Mouse (Mus musculus) CH12.LX (cell line): ENCODE measurements at regions not wholly inside any gene's neighbourhood (a gene's known extent, or its start where the extent isn't known, plus 50 kb on each side); places are given as distances from the start of the nearest gene placed in this dataset.

Source experiments
- DNase-seq: peaks from one replicate; pipeline ENCODE4 v3.0.0-alpha.2; 2013; ENCODE audit errors: extremely low read depth
- H3K27ac ChIP-seq: 2 replicates; pipeline ENCODE4 v1.5.1; 2012; ENCODE audit warnings: low read depth, mild to moderate bottlenecking, control low read depth, moderate library complexity; ENCODE audit not compliant: insufficient read depth
- H3K27me3 ChIP-seq: replicated peaks from 2 replicates; pipeline ENCODE3; 2012; ENCODE audit warnings: inconsistent platforms
- H3K36me3 ChIP-seq, 2 experiments: replicated peaks in 1 of 2; 2 replicates each; pipeline versions ENCODE3 to v1.6.1; 2012; ENCODE audit warnings: inconsistent platforms in 1 of 2, low read length in 1 of 2, mild to moderate bottlenecking in 1 of 2, mixed read lengths in 1 of 2, moderate library complexity in 1 of 2; ENCODE audit not compliant: control insufficient read depth in 1 of 2, insufficient read depth in 1 of 2
- H3K4me1 ChIP-seq, 2 experiments: 2 replicates each; pipeline ENCODE4 v1.6.1; 2012; ENCODE audit warnings: inconsistent platforms in 1 of 2, moderate library complexity in 1 of 2; ENCODE audit not compliant: insufficient read depth in 2 of 2, control insufficient read depth in 1 of 2
- H3K4me2 ChIP-seq: 2 replicates; pipeline ENCODE4 v1.6.1; 2012; ENCODE audit warnings: low read depth, mild to moderate bottlenecking, control low read depth; ENCODE audit not compliant: poor library complexity, insufficient read depth, severe bottlenecking
- H3K4me3 ChIP-seq, 3 experiments: fragments of 150-350 bp in 1 of 3; sonication (generic) in 1 of 3; replicated peaks in 1 of 3; 2 replicates each; pipeline versions ENCODE3 to v1.5.1; 2011 to 2012; ENCODE audit warnings: low read depth in 2 of 3, low read length in 2 of 3, mild to moderate bottlenecking in 2 of 3, moderate library complexity in 2 of 3, control low read depth in 1 of 3, improper control_type of control experiment in 1 of 3, inconsistent platforms in 1 of 3, mixed read lengths in 1 of 3; ENCODE audit not compliant: poor library complexity in 1 of 3
- H3K79me2 ChIP-seq: replicated peaks from 2 replicates; pipeline ENCODE4 v1.6.1; 2012; ENCODE audit warnings: mild to moderate bottlenecking, moderate library complexity; ENCODE audit not compliant: control insufficient read depth, poor library complexity, insufficient read depth, severe bottlenecking; ENCODE audit errors: extremely low read depth
- H3K9ac ChIP-seq: 2 replicates; pipeline ENCODE4 v1.6.1; 2012; ENCODE audit warnings: low read depth, mild to moderate bottlenecking, control low read depth, moderate library complexity; ENCODE audit not compliant: insufficient read depth
- H3K9me3 ChIP-seq: replicated peaks from 2 replicates; pipeline ENCODE3; 2012; ENCODE audit warnings: low read length, inconsistent platforms, mixed read lengths
- BHLHE40 ChIP-seq: IDR thresholded peaks from 2 replicates; pipeline ENCODE4 v1.6.1; 2011; ENCODE audit warnings: mild to moderate bottlenecking, low read depth, low read length, improper control_type of control experiment
- CHD2 ChIP-seq: IDR thresholded peaks from 2 replicates; pipeline ENCODE4 v1.6.1; 2011; ENCODE audit warnings: low read length, improper control_type of control experiment
- CTCF ChIP-seq, 2 experiments: IDR thresholded peaks in 1 of 2; conservative IDR thresholded peaks in 1 of 2; 2 replicates each; pipeline ENCODE4 v1.5.1; 2011 to 2012; ENCODE audit warnings: low read depth in 2 of 2, low read length in 2 of 2, improper control_type of control experiment in 1 of 2, inconsistent platforms in 1 of 2, mild to moderate bottlenecking in 1 of 2, moderate library complexity in 1 of 2
- E2F4 ChIP-seq: IDR thresholded peaks from 2 replicates; pipeline ENCODE4 v1.6.1; 2011; ENCODE audit warnings: low read depth, low read length, improper control_type of control experiment; ENCODE audit not compliant: insufficient replicate concordance
- ETS1 ChIP-seq: conservative IDR thresholded peaks from 2 replicates; pipeline ENCODE4 v1.6.1; 2012; ENCODE audit warnings: low read depth, mild to moderate bottlenecking, inconsistent platforms, low read length, improper control_type of control experiment, moderate library complexity
- GABPA ChIP-seq: IDR thresholded peaks from 2 replicates; pipeline ENCODE4 v1.6.1; 2012; ENCODE audit warnings: low read depth, low read length, improper control_type of control experiment, inconsistent platforms; ENCODE audit not compliant: insufficient replicate concordance
- HCFC1 ChIP-seq: IDR thresholded peaks from 2 replicates; pipeline ENCODE4 v1.6.1; 2012; ENCODE audit warnings: low read depth, mild to moderate bottlenecking, inconsistent platforms, low read length, improper control_type of control experiment
- IRF4 ChIP-seq: IDR thresholded peaks from 2 replicates; pipeline ENCODE4 v1.6.1; 2014; ENCODE audit warnings: low read depth, mild to moderate bottlenecking, inconsistent platforms, low read length, improper control_type of control experiment
- MAFK ChIP-seq: IDR thresholded peaks from 2 replicates; pipeline ENCODE4 v1.6.1; 2011; ENCODE audit warnings: low read length, improper control_type of control experiment; ENCODE audit not compliant: insufficient replicate concordance
- MAZ ChIP-seq: IDR thresholded peaks from 2 replicates; pipeline ENCODE4 v1.6.1; 2012; ENCODE audit warnings: low read depth, mild to moderate bottlenecking, inconsistent platforms, low read length, improper control_type of control experiment, moderate library complexity
- MEF2A ChIP-seq: IDR thresholded peaks from 2 replicates; pipeline ENCODE4 v1.6.1; 2014; ENCODE audit warnings: low read depth, mild to moderate bottlenecking, inconsistent platforms, low read length, improper control_type of control experiment, borderline replicate concordance
- MXI1 ChIP-seq: IDR thresholded peaks from 2 replicates; pipeline ENCODE4 v1.6.1; 2011; ENCODE audit warnings: mild to moderate bottlenecking, low read depth, low read length, improper control_type of control experiment
- MYC ChIP-seq: IDR thresholded peaks from 2 replicates; pipeline ENCODE4 v1.6.1; 2011; ENCODE audit warnings: low read depth, mild to moderate bottlenecking, improper control_type of control experiment, low read length
- NRF1 ChIP-seq: IDR thresholded peaks from 2 replicates; pipeline ENCODE4 v1.6.1; 2014; ENCODE audit warnings: low read depth, mild to moderate bottlenecking, inconsistent platforms, low read length, improper control_type of control experiment, moderate library complexity
- RCOR1 ChIP-seq: conservative IDR thresholded peaks from 2 replicates; pipeline ENCODE4 v1.6.1; 2012; ENCODE audit warnings: low read depth, mild to moderate bottlenecking, inconsistent platforms, low read length, improper control_type of control experiment
- SIN3A ChIP-seq: IDR thresholded peaks from 2 replicates; pipeline ENCODE4 v1.6.1; 2012; ENCODE audit warnings: low read length, improper control_type of control experiment, inconsistent platforms
- SMC3 ChIP-seq: IDR thresholded peaks from 2 replicates; pipeline ENCODE4 v1.6.1; 2011; ENCODE audit warnings: low read depth, low read length, improper control_type of control experiment
- TCF12 ChIP-seq: IDR thresholded peaks from 2 replicates; pipeline ENCODE4 v1.6.1; 2014; ENCODE audit warnings: low read depth, mild to moderate bottlenecking, inconsistent platforms, low read length, improper control_type of control experiment
- USF1 ChIP-seq: IDR thresholded peaks from 2 replicates; pipeline ENCODE4 v1.6.1; 2014; ENCODE audit warnings: low read depth, mild to moderate bottlenecking, inconsistent platforms, low read length, improper control_type of control experiment
- USF2 ChIP-seq: conservative IDR thresholded peaks from 2 replicates; pipeline ENCODE4 v1.6.1; 2011; ENCODE audit warnings: low read depth, low read length, improper control_type of control experiment
- ZKSCAN1 ChIP-seq: IDR thresholded peaks from 2 replicates; pipeline ENCODE4 v1.6.1; 2012; ENCODE audit warnings: low read depth, inconsistent platforms, low read length, improper control_type of control experiment, borderline replicate concordance
- ZMIZ1 ChIP-seq: IDR thresholded peaks from 2 replicates; pipeline ENCODE4 v1.6.1; 2012; ENCODE audit warnings: low read depth, mild to moderate bottlenecking, inconsistent platforms, low read length, improper control_type of control experiment
- ZNF384 ChIP-seq: IDR thresholded peaks from 2 replicates; pipeline ENCODE4 v1.6.1; 2012; ENCODE audit warnings: low read depth, low read length, improper control_type of control experiment, inconsistent platforms
- dilution Hi-C: fragments of 300-500 bp; cut with MboI; formaldehyde crosslinking; loops from 2 replicates; pipeline ENCODE4 v1.14.3; 2020; ENCODE audit warnings: low sequenced_read_pairs; ENCODE audit not compliant: extremely low pct_unique_long_range_greater_than_20kb, extremely low pct_ligation_motif_present
- in situ Hi-C: fragments of 300-500 bp; cut with MboI; formaldehyde crosslinking; loops from 3 replicates; pipeline ENCODE4 v1.14.3; 2019; ENCODE audit warnings: low sequenced_read_pairs, low pct_ligation_motif_present, low pct_unique_long_range_greater_than_20kb, mixed read lengths

DNA sequence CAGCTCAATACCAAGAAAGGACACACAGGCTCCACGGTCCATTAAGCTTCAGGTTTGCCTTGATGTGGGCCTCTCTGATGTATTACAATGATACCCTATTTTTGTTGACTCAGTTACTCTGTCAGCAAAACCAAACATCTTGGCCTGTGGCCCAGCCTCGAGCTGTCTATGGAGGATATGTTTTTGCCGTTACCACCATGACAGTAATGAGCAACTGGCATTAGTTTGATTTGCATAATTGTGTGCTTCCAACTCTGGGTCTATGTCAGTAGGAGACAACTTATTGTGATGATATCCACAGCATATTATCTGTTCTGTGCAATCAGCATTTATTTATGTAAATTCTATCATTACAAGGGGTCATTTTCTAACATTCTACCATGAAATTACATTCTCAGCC lies 603.2 kb downstream of the Ttll7 start:
- H3K4me2 ChIP-seq = no peak overlapping the region
- in situ Hi-C loops (no loop called here), dilution Hi-C loops (no loop called here)
- peaks cover 0 to 3% of the 10 kb centered on the region in 2 experiments; a peak in 1 of 4 replicates for H3K4me1 ChIP-seq
- no peaks in the 10 kb centered on the region for H3K79me2 ChIP-seq
- no peak overlapping the region for H3K4me3 ChIP-seq
- no peaks in the 10 kb centered on the region for H3K9me3 ChIP-seq
- no peak for DNase-seq
- H3K36me3 ChIP-seq = no peaks in the 10 kb centered on the region
- TF ChIP-seq CHD2 (no peak), IRF4 (no peak), SMC3 (no peak), ZMIZ1 (no peak), GABPA (no peak)
- H3K27me3 ChIP-seq = no peaks in the 10 kb centered on the region
- H3K9ac ChIP-seq = no peak overlapping the region
- no peak overlapping the region for H3K27ac ChIP-seq

DNA sequence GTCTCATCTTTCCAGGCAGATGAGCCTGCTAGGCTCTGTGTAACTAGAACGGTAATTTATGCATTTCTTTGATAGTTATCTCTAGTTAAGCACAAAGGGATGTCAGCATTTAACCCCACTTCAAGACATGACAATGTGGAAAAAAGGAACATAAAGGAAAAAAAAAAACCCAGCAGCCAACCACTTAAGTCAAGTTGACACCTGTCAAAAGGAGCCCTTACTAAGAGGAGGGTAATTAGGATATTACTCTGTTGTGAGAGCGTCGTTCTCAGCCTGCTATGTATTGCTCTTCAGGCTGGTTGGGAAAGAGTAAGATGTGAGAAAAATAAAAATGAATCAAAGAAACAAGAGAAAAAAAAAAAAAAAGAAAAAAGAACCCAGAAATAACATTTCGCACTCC lies 604.1 kb downstream of the Ttll7 start:
- dilution Hi-C loops (no loop called here), in situ Hi-C loops (no loop called here)
- TF ChIP-seq MXI1 = no peak
- no peak for TF ChIP-seq RCOR1
- no peak for TF ChIP-seq CTCF (conservative IDR thresholded peaks at IDR 0.05 in 1 of 2, IDR thresholded peaks at IDR 0.05 in 1 of 2; ENCODE audit: low read depth in 2 of 2, low read length in 2 of 2)
- no peak for TF ChIP-seq IRF4
- TF ChIP-seq NRF1 = no peak
- no peak for TF ChIP-seq ZMIZ1
- no peak for TF ChIP-seq MAFK
- TF ChIP-seq TCF12 = no peak
- TF ChIP-seq E2F4 = no peak
- TF ChIP-seq MAZ = no peak
- TF ChIP-seq ETS1 = no peak
- no peak for TF ChIP-seq ZNF384
- no peak for TF ChIP-seq ZKSCAN1
- TF ChIP-seq HCFC1 = no peak
- TF ChIP-seq USF1 = no peak
- TF ChIP-seq MEF2A = no peak
- no peak for TF ChIP-seq USF2
- no peak for TF ChIP-seq SIN3A
- TF ChIP-seq MYC = no peak
- TF ChIP-seq BHLHE40 = no peak
- Histone ChIP-seq H3K4me1 (peaks cover 0 to 3% of the 10 kb centered on the region in 2 experiments; a peak in 1 of 4 replicates), H3K27ac (no peak overlapping the region), H3K9ac (no peak overlapping the region), H3K36me3 (no peaks in the 10 kb centered on the region), H3K4me3 (no peak overlapping the region), H3K27me3 (no peaks in the 10 kb centered on the region), H3K79me2 (no peaks in the 10 kb centered on the region), H3K9me3 (no peaks in the 10 kb centered on the region), H3K4me2 (no peak overlapping the region)
- DNase-seq = no peak
